Mouse (Mus musculus) embryo, embryonic 11 days (tissue): ENCODE measurements around the gene Lnx1.

Experiments
- DNase-seq: peaks from one replicate; pipeline ENCODE4 v3.0.0-alpha.2; 2015

Gene Lnx1

DNA sequence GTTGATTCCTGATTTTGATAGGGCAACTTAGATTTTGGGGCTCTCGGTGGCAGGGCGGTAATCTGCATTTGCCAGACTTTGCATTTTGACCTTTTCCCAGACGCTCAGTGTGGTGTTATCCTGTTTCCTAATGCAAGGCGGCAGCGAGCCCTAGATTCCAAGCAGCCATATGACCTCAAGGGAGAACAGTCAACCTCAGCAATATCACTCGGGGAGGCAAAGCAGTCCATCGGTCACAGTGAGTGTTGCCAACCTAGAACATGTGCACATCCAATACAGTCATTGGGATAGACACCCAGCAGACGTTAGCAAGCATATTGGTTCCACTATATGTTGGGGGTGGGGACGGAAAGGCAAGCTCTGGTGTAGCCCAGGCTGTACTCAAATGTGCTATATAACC is 54.5 kb downstream of the Lnx1 start:
- DNase-seq, result no peak

DNA sequence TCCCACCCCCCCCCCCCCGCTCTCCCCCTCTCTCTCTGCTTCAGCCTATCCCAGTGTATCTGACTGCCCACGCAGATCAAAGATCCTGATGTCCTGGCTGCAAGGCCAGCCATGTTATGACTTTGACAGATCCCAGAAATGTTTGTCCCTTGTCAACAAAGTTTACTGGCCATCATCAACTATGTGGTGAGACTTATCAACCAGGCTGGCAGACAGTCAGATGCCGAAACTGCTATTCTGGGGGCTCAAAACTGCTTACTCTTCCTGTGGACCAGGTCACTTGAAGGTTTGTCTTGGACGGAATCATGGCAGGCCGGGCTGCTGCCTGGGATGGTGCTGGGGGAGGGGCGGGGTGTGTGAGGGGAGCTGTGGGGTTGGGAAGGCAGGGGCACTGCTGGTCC is 55.1 kb downstream of the Lnx1 start:
- no peak for DNase-seq

DNA sequence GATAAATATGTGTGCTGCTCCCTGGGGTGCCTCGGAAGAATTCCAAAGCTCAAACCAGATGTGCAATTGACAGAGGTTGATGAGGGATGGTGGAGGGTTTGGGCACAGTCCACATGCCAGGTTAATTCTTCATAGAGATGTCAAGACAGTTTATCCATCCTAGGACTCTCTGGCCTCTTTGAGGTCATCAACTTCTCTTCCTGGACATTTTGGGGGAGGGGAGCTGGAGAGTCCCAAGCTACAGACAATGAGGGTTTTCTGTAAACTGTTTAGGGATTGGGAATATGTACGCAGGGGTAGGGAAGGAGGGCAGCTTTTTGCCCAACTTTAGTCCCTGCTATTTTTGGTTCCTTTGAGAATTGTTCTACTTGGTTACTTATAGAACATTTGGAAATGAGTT is 60.4 kb downstream of the Lnx1 start:
- no peak for DNase-seq

DNA sequence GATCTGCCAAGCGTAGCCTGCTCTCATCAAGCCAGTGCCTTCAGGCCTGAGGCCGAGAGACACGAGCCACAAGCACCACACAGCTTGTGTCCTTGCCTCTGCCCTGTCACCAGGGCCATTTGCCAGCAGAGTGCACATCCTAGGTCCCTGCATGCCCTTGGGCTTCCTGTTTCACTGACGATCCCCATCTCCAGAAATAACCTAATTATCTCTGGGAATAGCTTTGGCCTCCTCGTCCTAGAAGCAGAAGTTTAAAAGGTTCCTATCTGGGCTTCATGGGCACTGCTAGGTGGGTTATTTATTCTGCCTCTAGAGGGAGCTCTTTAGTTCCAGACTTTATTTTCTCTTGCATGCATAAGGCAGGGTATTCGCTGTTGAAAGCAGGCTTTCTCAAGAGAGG is 61.7 kb downstream of the Lnx1 start:
- DNase-seq, result no peak

DNA sequence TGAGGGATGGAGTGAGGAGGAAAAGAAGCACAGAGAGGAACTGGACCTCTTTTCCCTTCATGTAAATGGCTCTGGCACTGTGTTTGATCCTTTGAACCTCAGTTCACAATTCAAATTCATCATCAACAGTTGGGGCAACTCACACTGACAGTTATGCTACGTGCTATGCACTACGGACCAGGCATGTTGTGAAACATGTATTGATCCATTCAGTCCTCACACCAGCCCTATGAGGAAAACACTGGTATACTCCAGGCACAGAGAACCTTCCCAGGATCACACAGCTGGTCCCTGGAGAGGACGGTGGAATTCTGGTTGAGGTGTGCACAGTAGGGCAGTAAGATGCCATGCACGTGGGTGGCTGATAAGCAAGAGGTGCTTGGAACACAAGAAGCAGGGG is 62.2 kb downstream of the Lnx1 start:
- DNase-seq, result no peak

DNA sequence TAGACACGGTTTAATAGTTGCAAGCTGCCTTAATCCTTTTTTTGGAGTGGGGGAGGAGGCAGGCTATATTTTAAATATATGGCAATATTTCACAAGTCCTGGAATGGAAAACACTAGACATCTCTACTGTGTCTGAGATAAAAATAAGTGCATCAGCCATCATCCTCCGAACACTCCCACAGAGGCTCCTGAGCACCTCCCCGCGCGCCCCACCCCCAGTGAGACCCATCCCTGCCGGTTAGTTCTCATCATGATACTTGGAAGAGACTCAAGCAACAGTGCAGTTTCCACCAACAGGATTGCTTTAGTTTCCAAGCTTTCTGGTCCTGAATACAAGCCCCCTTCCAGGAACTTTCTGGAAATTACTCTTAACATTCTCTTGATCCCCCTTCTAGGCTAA is 63.2 kb downstream of the Lnx1 start:
- no peak for DNase-seq

DNA sequence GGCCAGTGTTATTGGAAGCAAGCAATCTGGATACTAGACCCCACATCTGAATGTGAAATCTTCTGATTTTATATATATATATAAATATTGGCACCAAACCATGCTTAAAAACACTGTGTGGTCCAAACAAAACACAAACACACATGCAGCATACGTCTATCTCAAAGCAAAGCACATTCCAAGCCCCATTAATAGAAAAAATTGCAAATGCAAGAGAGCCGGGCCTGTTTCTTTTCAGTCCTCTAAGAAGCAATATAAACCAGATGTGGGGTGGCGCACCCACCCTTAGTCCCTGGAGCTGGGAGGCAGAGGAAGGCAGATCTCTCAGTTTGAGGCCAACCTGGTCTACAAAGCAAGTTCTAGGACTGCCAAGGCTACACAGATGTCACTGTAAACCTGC is 68.3 kb downstream of the Lnx1 start:
- DNase-seq, result no peak

DNA sequence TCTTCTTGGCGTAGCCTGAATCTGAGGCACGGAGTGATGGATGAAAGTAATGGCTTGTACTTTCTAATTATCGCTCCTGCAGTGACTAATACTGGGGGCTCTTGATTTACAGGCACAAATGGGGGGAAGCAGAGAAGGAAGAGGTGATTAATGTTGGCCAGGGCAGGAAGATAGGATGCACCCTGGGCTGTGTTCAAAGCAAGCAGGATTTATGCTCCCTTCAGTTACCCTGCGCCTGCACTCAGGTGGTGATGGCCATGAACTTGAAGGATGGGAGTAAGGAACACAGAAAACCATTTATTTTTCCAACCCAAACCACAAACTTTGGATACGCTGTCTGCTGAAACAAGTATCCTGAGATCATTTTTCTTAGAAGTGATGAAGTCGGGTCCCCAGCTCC is 69.3 kb downstream of the Lnx1 start:
- DNase-seq, result no peak

DNA sequence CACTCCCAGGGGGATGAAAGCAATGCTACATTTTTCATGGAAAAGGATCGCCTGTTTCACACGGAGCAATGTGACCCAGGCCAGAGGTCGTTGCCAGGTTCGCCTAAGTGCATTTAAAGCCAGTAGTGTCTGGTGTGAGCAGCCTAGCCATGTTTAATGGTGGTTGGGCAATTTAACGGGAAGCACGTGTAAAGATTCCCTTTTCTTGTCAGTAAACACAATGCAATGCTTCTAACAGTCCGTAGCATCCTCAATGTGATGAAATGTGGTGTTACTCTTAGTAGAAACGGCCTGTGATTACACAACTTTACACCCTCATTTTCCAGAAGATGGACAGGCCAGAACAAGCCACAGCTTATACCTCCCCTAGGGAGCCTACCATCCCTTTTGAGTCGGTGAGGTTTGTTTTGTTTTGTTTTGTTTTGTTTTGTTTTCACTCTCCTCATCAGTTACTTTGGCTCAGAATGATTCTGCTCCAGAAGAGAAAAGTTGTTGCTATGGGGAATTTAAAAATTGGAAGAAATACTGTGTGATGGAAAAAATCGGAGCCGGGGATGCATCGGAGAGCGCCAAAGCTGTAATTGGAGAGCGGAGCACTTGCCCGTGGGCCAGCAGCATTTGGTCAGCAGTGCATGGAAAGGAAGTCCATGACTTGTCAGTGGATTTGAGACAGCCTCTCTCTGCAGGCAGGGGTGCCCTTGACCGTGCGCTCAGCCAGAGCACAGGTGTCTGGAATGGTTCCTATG is 70.2 kb downstream of the Lnx1 start:
- peak; percentile 54 for DNase-seq

DNA sequence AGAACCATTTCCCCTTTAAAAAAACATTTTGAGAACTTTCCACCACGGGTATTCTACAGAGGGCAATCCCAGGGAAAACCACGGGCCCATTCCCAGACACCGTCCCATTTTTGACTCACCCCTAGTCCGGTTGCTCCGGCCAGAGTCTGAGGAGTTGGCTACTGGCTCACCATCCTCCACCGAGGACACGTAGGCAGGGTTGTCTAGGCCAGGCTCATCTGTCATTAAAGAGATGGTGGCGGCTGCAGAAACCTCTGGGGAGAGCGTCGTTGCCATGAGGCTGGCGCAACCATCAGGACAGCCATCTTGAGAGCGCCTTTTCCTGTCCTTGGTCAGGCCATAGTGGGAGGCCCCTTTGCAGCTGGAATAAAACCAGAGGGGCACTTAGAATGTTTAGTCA is 74.7 kb downstream of the Lnx1 start:
- DNase-seq, result no peak

DNA sequence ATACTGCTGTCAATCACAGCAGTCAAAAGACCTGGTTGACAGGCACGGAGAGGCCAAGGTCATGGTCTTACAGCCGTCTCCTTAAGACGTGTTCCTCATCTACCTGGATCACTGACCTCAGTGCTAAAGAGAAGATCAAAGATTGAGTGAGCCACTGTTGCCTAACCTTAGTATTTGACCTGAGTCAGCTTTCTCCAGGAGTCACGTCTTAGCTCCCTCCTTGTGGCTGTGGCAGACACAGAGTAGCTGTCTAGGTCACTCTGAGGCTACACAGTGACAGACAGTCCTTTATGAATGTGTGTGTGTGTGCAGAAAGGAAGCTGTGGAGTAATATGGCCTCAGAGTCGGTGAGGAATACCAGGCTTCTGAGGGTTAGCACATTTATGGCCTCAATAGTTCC is 78.3 kb downstream of the Lnx1 start:
- DNase-seq, result no peak

DNA sequence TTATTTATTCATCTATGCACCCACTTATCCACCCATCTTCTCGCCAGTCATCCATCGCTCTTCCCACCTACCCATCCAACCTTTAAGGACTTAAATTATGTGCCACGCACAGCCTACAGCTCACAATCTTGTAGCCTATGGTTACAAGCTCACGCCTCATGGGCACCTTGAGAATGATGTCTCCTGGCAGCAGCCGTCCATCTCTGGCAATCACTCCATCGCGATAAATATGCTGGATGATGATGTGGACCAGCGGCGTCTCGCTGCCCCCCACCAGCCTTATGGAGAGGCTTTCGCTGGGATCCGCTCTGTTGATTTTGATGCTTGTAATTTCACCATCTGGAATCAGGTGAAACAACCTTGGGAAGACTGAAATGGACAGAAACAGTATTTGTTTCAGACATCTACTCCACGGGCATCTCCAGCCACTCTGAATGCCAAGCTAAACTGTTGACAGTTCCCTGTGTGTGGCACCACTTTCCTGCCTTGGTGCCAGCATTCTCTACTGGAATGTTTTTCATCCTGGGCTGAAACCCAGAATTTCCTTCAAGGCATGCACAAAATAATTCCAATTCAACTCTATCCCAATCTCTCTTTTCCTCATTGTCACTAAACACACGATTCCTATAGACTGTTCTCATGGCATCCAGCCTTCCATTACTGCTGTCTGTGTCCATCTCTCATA is 79.3 kb downstream of the Lnx1 start:
- no peak for DNase-seq

DNA sequence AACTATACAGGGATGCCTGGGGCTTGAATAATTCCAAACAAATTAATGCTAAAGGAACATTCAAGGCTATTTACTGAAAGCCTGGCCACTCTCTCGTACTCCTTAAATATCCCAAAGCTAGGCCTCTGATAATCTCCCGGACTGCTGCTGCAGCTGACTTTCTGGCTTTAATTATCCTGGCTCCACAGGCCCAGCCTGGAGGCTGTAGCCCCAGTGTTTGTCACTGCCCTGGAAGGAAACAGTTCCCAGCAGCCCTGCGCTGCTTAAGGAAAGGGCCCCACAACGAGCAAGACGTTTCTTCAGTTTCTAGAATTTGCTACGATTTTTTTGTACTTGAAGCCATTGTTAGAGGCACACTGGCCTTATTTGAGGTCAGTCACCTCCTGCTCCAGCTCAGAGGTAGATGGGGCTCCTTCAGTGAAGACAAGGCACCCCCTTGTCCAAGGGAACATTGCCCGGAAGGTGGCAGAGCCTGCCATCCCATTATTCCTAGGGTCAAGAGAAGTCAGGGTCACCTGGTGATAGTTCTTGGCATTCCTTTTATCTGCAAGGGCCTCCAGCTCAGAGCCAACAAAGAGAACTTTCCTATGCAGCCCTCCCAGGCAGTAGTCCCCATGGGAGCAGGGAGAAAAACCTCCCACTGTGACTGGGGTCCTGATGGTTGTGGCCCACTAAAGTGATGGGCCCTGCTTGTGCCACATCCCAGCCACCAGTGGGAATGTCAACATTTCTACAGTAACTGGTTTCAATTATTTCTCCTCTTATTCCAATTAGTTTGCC is 80.8 kb downstream of the Lnx1 start:
- DNase-seq, result peak; percentile 65

DNA sequence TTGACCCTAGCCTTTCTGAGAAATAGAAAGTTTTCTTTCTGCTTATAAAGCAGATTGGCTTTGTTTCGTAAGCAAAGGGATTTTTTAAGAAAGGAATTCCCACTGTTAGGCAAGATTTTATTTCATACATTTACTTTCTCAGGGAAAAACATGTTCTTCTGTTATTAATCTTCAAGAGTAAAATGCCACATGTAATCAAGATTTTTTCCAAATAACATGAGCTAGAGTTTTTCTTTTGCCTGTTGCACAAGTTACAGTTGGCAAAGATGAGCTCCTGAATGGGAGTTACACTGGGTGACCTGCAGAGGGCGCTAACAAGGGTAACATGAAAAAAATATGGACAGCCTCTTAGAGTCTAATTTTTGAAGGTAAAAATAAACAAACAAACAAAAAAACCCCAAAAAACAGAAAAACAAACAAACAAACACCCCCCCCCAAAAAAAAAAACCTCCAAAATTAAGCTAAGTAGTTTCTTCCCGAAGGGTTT is 84.1 kb downstream of the Lnx1 start:
- DNase-seq, result no peak

DNA sequence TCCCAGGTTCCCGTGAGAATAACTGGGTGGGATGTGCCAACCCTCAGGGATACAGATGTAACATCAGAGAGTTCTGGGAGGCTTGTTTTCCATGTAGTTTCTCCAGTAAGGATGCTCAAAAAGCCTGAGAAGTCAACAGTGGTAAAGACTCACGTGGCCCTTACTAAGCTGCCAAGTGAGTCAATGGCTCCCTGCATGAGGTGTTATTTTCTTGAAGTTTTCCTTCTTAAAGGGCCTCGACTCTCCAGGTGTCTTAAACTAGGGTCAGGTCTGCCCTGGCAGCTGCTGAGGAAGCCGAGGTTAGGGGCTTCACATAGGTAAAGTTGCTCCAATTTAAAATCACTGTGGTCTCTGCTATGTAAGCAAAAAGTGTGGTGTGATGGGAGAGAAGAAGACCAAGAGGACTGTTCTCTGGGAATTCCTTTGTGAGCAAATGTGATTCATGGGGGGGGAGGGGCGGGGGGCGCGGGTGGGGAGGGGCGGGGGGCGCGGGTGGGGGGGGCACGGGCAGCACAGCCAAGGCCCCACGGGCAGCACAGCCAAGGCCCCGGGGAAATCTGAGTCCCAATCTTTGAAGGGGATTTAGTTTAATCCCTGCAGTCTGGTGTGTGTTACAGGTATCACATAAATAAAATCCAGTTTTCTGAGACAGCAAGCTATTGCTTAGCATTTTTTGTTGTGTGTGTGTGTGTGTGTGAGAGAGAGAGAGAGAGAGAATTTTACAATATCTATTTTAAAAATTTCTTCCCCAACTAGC is 84.7 kb downstream of the Lnx1 start:
- DNase-seq, result no peak

DNA sequence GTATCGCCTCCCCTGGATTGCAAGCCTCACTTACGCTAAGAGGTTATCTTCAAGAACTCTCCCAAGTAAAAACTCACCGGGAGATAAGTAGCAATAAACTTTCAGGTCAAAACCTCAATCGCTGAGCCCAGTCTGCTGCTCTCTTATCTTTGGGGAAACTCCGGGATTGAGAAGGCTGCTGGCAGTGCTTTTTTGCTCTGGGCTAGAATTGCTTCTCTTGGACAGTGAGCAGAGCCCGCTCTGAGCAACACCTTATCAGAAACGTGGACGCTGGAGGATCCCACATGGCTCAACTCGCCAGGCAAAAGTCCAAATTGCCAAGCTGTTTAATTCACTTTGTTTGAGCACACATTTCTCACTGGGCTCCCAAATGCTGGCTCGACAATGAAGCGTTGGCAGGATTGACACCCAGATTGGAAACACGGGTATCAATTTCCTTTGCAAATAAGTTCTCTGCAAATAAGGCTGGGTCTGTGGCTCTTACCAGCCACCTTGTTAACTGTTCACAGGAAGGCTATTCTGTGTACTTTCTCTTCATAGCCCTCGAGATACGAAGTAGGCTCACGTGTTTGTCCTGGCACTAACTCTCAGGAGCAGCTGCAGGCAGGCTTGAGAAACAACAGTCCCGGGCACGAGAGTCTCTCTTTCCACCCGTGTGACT is 89.1 kb downstream of the Lnx1 start:
- no peak for DNase-seq

DNA sequence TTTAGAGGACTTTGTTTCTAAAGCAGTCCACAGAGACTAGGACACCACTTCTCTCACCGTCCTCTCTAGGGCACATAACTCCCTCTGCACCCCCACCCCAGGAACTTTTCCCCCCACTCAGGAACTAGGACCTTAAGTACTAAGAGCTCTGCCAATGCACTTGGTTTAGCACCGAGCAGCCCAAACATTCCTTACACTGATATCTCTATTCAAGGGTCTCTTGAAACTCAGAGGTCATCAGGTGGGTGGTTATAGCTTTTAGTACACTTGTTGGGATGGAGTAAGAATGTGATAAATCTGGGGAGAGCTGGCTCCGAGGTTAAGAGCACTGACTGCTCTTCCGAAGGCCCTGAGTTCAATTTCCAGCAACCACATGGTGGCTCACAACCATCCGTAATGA is 90.0 kb downstream of the Lnx1 start:
- no peak for DNase-seq

DNA sequence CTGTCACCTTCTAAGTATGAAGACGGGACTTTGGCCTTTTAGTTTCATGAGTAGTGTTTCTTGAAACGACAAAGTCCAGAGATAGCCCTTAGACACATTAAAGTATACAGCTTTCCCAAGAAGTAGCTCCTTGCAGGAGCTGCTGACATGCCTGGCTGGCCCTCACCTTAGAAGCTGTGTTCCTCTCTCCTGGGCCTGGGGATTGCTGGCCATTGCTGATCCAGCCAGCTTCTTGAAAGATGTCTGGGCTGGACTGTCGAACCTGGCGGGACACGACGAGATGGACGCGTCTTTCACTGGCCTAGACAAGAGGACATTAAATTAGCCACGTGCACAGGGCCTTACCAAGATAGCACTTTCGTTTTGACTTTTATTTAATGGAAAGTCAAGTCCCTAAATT is 92.2 kb downstream of the Lnx1 start:
- no peak for DNase-seq

DNA sequence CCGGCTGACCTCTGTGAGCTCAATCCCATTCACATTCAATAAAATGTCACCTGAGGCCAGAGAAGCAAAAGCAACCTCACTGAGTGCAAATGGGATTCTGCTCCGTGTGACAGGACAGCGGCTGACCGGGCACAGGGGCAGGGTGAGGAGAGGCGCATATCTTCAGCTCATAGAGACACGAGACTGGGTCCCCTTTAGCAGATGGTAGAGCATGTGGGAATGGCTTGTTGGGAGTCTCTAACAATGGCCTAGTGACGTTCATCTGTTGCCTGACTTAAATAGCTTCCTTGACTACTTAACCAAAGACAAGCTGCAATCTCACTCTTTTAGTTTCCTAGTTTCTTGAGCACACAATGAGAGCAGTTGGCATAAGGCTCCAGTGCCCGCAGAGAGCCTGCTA is 96.5 kb downstream of the Lnx1 start:
- DNase-seq, result no peak

DNA sequence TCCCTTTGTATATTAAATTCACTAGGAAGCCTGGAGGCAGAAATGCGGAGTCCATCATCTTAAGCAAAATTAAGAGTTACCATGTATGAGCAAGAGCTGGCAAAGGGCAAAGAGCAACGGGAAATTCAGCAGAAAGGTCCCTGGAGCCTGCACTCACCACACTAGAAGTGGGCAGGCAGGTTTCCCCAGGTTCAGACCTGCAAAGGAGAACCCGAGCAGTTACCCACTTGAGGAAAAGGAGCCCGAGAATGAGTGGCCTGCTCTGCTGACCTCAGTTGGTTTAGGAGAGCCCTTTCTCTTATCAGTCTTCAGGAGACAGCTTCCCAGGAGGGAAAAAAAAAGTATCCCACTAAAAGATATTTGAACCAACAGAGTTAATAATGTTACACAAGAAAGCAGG is 99.4 kb downstream of the Lnx1 start:
- no peak for DNase-seq

DNA sequence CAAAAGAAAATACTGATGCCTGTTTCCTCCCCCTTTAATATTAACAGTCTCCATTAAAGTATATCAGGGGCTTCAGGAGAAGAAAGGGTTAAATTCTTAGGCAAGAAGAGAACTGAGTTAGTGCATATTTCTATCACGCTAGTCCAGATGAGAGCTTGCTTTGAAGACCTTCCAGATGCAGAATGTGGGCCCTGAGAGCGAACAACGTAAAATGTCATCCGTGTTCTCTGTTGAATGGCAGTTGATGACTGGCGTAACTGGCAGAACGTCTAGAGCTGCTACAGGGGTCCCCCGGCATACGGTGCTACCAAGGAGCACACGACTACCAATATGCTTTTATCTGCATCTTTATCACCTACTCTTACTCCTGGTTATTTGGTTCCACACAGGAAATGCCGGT is 100.3 kb downstream of the Lnx1 start:
- DNase-seq, result no peak

DNA sequence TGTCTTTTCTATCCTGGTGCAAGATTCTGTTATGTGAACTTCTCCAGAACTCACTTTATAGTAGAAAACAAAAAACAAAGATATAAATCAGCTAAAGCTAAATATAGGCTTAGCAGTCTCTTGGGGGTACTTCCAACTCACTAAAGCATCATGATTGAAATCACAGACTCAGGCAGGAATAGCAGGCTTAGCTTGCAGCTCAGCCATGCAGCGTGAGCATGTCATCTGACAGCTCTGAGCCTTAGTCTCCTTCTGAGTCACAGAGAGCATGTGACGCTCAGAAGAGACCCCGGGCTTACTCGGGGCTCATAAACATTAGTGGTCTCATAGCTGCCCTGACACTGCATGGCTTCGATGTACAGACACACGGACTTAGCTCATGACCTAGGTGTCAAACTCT is 100.7 kb downstream of the Lnx1 start:
- DNase-seq, result no peak

DNA sequence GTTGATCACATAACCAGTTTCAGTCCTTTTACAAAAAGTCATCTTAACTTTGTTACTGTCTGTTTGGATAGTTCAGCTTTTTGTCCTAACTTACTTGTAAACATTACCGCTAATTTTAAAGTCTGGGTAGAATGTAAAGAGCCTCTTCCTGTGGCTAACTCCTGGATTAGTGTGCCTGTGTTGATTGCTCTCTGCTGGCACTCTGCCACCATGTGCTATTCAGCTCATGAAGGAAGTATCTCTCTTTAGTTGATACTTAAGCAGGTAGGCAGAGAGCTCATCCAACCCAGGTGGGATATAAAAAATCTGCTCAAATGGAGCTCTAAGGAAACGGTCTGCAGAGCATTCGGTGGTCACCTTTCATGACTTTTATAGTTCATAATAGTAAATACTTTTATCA is 101.5 kb downstream of the Lnx1 start:
- no peak for DNase-seq
